Mouse (Mus musculus): Measurements from ENCODE around the gene Rhox2e.
"Not testable (repeated sequence)": the region's sequence is repeated elsewhere in the genome, so short reads cannot be mapped to it uniquely, and the experiment has no call there.

- not testable (repeated sequence) for TF ChIP-seq CTCF (IDR thresholded peaks at IDR 0.05; ENCODE audit: low read depth, low read length); POLR2A (IDR thresholded peaks at IDR 0.05; ENCODE audit: borderline replicate concordance, low read depth, low read length)
These were observed 50.4 kb downstream of the Rhox2e start, which contains the start of gene Rhox3f for GRCm38 (mm10) chrX:37580692-37581091.

Measured in bone marrow macrophage, adult 2 months (primary cell).